Mouse (Mus musculus) kidney, postnatal 4 days (tissue): Measurements from ENCODE around the gene Gpr18.

Experiments used
- DNase-seq, 2 experiments: peaks; one replicate each; pipeline ENCODE4 v3.0.0; 2021; ENCODE audit warnings: mixed read lengths in 2 of 2

Gpr18 gene

DNA sequence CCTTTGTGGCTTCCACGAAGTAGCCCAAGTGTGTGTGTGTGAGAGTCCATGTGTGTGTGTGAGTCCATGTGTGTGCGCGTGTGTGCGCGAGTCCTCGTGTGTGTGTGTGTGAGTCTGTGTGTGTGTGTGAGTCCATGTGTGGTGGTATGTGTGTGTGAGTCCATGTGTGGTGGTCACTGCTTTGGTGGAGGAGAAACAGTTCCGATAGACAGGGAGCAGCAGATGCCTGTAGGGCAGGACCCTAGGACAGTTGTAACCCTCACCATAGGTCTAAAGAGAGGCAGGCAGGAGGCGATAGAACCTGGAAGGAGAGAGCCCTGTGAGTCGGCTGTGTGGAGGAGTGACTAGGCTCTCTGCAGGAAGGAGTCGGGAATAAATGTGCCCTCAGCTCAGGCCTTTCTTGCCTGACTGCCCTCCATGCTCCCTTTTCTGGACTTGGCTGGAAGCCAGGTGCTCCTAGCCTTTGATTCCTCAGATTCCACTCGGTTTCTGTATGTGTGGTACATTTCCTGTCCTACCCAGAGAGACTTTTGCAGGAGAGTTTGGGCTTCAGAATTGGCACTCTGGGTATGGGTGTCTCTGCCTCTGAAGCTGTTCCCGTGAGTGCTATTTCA lies 5.0 kb upstream of the Gpr18 start:
- DNase-seq: peak; percentile 79 to 88

DNA sequence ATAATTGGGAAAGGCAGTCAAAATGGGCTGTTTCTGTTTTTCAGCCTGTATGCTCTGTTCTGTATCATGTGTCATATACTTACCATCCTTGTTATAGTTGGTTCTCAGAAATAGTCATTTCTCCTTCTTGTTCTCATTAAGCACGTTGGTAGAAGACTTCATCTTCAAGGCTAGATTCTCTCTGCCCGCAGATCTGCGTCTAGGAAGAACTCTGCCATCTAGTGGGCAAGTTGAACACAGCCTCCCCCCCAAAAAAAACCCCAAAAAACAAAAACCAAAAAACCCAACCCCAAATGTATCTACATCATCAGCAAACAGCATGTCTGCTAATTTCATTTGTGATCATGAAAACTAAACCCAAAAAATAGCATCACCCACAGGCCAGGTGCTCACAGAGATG lies 4.2 kb upstream of the Gpr18 start:
- peak in 1 of 2 experiments; percentile 38 for DNase-seq

DNA sequence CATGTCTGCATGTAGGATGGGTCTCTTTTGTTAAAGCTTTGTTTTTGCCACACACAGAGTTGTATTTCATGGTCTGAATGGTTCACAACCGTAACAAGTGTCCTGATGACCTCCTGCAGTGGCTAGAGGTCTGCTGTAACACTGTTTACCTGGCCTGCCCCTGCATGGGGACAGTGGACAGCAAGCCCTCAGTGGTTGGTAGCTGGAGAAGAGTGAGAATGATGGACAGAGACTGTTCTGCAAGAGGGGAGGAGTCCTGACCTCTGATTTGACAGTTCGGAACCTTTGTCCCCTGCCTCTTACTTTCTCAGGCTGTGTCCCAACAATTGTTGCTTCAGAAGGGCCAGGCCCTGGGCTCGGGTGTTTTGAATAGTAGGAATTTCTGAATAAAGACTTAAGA lies 2.7 kb upstream of the Gpr18 start:
- DNase-seq: no peak

DNA sequence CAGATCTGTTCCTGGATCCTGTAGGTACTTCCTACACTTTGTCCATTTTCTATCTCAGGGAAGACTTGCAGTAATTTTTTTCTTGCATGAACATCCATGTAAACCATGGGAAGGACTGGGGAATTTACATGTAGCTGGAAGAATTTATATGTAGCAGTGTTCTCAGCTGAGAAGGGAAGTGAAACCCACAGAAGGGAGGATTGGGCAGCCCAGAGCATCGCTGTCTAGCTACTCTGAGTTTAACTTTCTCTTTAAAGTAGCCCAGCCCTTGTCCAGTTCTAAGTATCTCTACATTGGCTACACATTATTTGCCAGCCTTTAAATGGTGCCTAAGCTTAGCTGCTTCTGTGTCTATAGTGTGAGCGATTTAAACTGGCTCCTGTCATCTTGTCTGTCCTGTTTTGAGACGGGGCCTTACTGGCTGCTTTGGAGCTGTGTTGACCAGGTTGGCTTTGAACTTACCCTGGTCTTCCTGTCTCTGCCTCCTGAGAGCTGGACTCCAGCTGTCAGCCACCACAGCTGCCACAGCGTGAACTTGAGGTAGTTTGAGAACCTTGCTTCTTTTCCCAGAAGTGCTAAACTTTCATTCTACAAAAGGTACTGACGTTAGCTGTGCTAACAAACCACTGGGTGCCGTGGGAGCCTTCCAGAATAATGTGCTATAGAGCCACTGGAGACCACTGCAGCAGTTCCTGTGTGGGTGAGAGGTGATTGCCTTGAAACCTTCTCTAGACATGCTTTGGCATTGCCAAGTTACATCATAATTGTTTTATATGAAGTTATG lies 922 bp upstream of the Gpr18 start:
- no peak for DNase-seq

DNA sequence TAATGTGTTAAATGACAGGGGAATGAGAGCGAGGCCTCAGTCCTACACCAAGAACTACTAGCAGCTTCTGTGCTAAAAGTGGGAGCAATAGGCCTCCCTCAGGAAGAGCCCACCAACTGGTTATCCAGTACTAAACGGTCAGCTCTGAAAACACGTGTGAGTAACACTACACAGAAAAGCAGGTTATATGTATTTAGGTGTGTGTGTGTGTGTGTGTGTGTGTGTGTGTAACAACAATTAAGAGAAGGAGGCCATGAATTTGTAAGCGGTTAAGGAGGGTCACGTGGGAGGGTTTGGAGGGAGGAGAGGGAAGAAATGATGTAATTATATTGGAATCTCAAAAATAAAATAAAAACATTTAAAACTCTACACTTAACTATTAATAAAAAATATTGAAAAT lies 438 bp downstream of the Gpr18 start:
- no peak for DNase-seq

DNA sequence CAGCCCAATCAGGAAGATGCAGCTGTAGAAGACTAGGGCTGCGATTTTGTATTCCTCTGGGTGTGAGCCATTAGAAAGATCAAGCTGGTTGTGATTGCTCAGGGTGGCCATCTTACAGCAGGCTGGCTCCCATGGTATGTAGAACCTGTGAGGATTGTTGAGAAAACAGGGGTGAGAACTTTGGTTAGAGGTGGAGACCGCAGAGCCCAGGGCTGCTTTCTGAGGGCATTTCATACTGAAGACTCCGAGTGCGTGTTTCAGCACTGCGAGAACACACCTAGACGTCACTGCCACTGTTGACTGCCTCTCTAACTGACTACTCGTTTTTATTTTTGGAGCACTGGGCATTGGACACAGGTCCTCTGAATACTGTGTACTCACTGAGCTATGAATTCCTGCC lies 3.1 kb downstream of the Gpr18 start:
- DNase-seq: no peak

DNA sequence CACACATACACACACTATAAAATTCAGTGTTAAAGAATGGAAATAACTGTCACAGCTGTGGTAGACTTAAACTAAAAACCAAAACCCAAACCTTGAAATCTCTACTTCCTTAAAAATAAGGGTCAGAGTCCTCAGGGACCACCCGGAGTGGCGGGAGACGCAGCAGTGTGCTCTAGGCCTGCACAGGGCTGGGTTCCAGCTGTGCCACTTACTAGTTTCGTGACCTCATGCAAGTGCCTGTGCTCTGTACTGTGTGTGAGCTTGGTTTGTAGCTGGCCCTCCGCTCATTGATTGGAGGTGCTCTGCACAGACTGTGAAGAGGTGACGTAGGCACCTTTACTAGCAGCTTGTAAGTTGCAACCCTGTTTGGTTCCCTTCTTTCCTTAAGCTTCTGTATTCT lies 5.7 kb downstream of the Gpr18 start:
- DNase-seq: no peak

DNA sequence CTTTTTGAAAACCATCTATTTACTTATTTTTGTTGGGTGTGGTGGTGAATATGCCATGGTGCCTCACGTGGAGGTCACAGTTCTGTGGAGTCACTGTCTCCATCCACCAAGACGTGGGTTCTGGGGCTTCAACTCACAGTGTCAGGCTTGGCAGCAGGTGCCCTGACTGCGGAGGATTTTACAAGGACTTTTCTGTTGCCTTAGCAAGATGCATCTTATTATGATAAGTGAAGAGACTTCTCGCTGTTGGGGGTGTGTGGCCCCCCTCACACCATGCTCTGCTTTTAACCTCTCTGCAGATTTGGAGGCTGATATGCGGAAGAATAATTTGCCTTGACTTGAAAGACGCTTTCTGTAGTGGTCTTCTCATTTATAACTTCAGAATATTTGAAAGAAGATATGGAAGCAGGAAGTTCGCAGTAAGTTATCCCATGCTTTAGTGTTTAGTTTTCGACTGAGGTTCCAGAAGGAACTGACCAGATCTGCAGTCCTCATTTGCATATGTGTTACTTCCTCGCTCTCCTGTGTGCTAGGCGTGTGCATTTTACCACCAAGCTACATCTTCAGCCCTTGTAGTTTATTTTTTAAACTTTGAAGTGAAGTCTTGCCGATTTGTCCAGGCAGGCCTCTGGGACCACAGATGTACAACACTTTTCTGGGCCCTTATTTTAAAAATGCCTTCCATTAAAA lies 8.4 kb downstream of the Gpr18 start:
- DNase-seq: no peak

DNA sequence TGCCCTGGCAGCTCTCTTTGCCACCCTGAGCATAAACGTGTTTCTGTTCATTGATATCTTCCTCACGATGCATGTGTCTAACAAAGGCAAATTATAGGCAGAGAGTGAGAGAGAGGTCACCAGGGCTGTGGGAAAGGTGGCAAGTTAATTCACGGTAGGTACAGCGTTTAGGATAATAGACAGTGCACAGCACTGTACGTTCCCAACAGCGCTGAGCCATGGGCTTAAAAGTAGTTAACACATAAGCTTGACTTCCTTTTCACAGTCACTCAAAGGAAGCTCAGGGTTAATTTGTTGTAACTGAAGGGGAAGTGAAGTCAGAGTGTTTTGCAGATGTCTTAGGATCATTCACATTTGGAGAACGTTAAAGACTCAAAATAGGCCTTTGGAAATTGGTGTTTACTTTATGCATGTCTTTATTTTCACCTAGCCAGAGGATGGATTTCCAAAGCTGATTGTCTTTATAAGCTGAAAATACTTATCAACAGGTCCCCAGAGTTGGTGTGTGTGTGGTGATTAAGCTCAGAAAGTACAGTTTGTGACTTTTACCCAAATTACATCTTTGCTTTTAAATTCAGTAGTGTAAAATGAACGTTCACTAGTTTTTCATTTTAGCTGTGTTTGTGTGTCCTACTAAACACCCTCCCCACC lies 9.1 kb downstream of the Gpr18 start:
- DNase-seq: no peak

DNA sequence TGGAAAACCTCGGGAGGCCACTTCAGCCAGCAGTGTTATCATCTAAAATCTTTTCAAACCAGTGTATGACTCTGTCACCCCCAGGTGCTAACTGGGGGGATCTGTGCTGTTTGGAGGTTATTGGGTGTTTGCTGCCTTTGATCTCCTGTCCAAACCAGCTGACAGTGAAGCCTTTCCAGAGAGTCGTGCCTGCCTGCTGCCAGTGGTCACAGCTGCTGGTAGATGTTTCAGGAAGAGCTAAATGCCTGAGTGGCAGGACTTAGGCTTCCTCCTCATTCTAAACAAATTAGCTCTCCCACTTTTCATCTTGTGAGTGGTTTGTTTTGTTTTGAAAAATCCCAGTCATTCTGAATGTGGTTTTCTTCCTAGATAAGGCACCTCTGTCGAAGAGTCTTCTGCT lies 10.8 kb downstream of the Gpr18 start:
- no peak for DNase-seq

DNA sequence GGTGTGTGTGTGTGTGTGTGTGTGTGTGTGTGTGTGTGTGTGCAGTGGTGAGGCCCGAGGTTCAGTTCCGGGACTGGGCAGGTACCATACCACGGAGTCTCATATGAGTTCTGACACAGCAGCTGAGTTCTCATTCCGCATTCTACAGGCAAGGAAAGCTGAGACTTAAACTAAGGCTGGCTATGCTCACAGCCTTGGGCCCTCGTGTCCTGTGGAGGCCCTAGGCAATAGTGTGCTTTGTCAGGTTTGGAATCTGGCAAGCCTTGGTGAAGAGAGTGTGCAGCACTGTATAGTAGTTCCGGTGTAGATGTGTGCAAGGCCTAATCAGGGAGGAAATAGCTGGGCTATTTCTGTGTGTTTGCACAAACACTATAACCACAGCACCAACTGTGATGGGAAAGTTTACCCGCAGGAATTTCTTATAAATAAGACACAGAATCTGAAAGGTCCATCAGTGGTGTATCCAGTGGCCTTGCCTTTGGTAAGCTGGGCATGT lies 12.2 kb downstream of the Gpr18 start:
- no peak for DNase-seq

DNA sequence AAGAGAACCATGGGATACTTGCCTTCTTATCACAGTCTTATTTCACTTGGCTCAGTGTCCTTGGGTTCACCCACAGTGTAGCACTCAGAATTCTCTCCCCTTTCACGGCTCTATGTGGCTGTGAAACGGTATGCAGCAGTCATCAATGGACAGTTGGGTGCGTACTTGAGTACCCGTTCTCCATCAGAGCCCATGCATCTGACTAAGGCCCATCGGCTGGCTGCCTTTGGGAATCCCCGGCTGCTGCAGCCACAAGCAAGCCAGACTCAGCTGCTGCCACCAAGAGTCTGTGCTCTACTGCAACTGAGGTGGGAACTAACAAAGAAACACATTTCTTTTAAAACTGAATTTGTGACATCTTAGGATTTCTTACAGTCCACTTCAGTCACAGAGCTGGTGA lies 14.1 kb downstream of the Gpr18 start:
- DNase-seq: no peak

DNA sequence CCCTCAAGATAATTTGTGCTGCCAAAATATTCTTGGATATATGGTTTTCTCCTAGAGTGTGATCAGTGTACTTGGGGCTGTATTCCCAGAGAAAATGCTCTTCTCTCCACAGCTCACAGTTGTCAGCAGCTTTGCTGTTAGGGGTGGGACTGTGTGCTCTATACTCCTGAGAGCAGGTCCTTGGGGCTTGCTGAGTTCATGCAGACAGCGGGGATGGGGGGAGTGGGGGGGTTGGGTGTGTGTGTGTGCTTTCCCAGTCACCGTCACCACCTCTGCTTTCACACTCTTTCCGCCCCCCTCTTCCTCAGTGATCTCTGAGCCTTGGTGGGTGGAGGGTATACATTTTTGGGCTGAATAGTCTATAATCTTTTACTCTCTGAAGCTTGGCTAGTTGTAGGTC lies 16.5 kb downstream of the Gpr18 start:
- DNase-seq: no peak

DNA sequence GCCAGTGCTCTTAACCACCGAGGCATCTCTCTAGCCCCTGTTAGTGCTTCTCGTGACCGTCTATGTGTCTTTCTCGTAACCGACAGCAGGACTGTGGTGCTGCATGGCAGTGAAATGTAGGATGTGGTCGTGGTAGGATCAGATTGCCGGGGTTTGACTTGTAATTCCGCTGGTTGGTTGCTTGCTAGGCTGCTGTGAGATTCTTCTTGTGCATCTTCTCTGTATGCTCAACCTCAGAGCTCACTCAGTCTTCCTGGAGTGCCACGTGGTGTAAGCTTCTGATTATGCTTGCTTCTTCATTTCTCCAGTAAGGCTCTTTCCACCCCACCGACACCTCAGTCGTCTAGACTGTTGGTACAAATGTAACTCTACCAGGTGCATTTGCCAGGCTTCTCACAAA lies 17.1 kb downstream of the Gpr18 start:
- DNase-seq: no peak

DNA sequence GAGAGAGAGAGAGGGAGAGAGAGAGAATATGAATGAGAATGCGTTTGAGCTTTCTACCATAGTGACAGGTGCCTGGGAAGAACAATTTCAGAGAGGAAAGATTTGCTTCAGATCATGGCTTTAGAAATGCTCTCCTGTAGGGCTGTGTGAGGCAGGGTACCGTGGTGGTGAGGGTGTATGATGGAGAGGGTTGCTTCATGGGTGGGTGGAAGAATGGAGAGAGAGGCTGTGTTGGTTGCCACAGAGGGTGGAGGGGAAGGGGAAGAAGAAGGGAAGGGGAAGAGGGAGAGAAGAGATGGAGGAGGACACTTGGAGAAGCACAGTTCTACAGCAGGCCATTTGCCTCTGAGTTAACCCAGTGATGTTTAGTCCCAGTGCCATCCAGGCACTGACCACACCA lies 17.8 kb downstream of the Gpr18 start:
- no peak for DNase-seq

DNA sequence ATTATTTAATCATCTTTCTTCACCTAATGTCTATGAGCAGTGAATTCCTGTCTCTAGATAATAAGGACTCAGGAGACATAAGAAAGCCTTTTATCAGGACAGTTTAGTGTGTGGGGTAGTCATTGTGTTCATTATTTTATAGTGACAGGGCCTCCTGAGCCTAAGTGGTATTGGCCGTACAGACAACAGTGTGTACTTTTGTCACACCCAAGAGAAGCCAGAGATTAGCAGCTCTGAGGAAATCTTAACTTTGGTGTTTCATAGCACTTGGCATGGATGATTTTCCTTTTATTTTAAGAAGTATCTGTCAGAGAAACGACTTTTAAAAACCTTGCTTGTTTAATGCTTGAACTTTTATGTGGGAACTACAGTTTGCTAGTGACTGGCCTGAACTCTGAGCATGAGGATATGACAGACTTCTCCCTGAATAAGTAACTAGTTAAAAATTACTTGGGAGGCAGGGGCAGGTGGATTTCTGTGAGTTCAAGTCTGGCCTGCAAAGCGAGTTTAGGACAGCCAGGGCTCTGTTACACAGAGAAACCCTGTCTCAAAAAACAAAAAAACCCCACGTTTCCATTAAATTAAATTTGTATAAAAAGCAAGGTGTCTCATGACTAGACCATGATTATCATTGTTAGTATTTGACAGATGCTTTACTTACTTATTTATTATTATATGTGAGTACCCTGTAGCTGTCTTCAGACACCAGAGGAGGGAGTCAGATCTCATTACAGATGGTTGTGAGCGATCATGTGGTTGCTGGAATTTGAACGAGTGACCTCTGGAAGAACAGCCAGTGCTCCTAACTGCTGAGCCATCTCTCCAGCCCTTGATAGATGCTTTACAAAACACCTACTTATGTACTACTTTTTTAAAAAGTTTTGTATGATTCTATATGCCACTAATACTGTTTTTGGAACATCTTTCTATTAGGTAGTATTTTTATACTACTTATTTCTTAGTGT lies 19.2 kb downstream of the Gpr18 start:
- no peak for DNase-seq

DNA sequence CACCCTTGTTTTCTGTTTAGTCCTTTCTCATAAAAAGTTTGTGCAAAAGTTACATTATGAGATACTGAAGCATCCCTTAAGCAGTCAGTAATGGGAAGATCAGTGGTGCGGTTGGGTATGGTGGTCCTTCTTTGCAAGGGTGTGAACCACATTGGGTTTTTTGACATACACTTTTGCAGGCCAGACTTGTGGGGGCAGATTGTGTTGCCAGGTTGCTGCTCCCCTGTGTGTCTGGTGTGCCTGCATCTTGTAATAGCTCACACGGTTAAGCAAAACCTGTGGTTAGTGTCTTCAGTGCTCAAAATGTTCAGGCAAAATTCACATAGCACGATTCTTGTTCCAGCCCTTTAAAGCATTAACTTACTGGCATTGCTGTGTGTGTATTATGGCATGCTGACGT lies 20.3 kb downstream of the Gpr18 start:
- DNase-seq: no peak

DNA sequence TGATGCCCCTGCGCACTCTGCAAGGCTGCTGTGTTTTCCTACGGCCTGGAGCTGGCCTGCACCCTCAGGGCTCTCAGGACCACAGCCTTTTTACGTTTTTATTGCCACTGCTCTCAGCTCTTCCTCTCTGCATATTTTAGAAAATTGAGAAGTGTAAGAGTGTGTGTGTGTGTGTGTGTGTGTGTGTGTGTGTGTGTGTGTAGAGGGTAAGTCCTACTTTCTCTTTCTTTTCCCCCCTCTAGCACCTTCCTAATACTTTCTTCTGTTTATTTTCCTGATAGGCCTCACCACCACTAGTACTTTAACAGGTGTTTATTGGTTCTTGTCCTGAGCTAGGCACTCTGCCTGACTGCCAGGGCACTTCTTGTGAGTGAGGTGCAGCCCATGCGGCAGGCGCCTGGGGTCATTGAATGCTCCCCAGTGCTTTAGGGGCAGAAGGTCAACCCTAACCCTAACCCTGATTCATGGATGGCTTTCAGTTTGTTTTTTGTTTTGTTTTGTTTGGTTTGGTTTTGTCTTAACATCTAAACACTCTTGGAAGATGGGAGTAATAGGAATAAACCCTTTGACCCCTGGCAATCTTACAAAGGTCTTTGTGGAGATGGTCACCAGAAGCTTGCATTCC lies 21.0 kb downstream of the Gpr18 start:
- no peak for DNase-seq

DNA sequence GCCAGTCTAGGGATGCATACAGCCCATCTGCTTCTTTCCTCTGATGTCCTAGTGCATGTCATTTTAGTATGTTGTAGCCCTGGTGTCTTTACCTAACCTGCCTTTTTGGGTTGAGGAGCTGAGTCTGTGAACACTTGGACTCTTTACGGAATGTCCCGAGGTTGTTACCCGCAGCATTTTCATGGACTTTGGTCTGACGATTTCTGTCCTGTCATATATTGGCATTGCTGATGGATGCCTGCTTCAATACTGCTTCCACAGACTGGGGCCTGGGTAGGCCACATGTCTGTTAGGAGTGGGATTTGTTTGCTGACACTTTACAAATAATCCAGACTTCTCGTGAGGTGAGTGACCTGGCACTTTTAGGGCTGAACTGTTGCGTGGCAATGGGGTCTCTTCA lies 21.8 kb downstream of the Gpr18 start:
- DNase-seq: no peak

DNA sequence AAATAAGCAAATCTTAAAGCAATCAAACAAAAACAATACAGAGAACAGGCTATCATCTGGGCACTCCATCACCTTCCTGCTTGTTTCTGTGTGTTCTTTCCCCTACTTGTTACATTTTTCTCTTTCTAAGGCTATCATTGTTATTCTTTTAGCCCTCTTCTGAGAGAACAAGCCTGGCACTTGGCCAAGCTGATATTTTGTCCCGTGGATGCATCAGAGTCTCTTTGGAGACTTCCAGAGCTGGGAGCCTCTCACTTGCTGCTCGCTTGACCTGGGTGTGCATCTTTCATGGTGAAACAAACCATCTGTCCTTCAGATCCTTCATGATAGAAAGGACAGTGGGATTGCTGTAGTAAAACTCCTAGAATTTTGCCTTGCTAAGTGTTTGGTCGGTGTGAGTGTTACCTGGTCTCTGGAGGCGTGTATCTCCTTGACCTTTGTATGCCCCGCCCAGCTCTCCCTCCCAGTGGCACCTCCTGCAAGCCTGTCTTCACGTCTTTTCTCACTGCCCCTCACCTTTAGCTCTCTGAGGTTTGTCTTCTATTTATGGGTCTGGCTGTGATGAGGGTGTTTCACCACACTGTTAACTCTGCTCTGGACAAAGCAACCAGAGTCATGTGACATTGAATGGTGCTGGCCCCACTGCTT lies 31.3 kb downstream of the Gpr18 start:
- peak; percentile 66 to 71 for DNase-seq

DNA sequence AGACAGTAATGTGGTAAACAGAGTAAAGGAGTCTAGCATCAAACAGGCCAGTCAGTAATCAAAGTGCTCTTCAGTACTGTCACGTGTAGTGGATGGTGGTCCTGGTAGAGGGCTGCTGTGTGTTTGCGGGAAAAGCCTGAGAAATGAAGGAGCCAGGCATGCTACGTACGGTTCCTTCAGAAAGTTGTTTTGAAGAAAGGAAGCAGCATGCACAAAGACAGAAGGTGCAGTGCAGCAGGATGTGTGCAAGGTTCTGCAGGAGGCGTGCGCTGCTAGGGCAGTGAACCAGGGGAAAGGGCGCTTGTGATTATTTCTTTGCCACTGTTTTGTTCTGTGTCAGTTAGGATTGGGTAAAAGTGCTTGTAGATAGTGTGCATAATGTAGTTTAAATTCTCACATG lies 34.4 kb downstream of the Gpr18 start:
- no peak for DNase-seq
